Mouse (Mus musculus) midbrain, embryonic 12.5 days (tissue): ENCODE data around the gene Gm21981. TPM values are rescaled to one million over a fixed set of nuclear protein-coding genes. Genes with fewer than 3 reads are reported as not detected.
A peak's percentile ranks its signal among the peaks of the same experiment; 100 is the strongest.
"Not testable (repeated sequence)": the region's sequence is repeated elsewhere in the genome, so short reads cannot be mapped to it uniquely, and the experiment has no call there.

Source experiments
- ATAC-seq: fragments of 200-750 bp; cut with Nextera tagmentation; 2 replicates; pipeline ENCODE4 v1.8.0; 2017; ENCODE audit warnings: low read depth, moderate TSS enrichment, moderate library complexity; ENCODE audit not compliant: low FRiP score
- H3K27ac ChIP-seq: fragments of 300-500 bp; sonication (generic); replicated peaks from 2 replicates; pipeline ENCODE4 v1.5.1; 2016; ENCODE audit warnings: mild to moderate bottlenecking
- H3K27me3 ChIP-seq: fragments of 300-500 bp; sonication (generic); 2 replicates; pipeline ENCODE4 v1.6.1; 2016; ENCODE audit warnings: mild to moderate bottlenecking
- H3K36me3 ChIP-seq: fragments of 300-500 bp; sonication (generic); 2 replicates; pipeline ENCODE4 v1.6.1; 2016
- H3K4me1 ChIP-seq: fragments of 300-500 bp; sonication (generic); 2 replicates; pipeline ENCODE4 v1.6.1; 2016
- H3K4me2 ChIP-seq: fragments of 300-500 bp; sonication (generic); replicated peaks from 2 replicates; pipeline ENCODE4 v1.6.1; 2016; ENCODE audit warnings: mild to moderate bottlenecking, moderate library complexity
- H3K4me3 ChIP-seq: fragments of 300-500 bp; sonication (generic); 2 replicates; pipeline ENCODE4 v1.5.1; 2016; ENCODE audit warnings: mild to moderate bottlenecking
- H3K9ac ChIP-seq: fragments of 300-500 bp; sonication (generic); replicated peaks from 2 replicates; pipeline ENCODE4 v1.6.1; 2016; ENCODE audit warnings: mild to moderate bottlenecking, moderate library complexity
- H3K9me3 ChIP-seq: fragments of 300-500 bp; sonication (generic); 2 replicates; pipeline ENCODE4 v1.6.1; 2016; ENCODE audit warnings: mild to moderate bottlenecking
- WGBS: fragments of 180-500 bp; shearing (Covaris S2); methylation state at CpG from one replicate; pipeline ENCODE4 v1.1.7; 2016; 5-methylcytosine and 5-hydroxymethylcytosine counted together
- polyA plus RNA-seq: library from polyadenylated mRNA; unstranded; fragments of >200 nt; fragmentation: Nextera tagmentation; extraction: Ambion mirVana; gene quantifications from 2 replicates; pipeline ENCODE4 v1.2.1, GENCODE M21; 2016

Gene Gm21981
- polyA plus RNA-seq, 1 experiment from 2014 or later: 0.41 TPM

DNA sequence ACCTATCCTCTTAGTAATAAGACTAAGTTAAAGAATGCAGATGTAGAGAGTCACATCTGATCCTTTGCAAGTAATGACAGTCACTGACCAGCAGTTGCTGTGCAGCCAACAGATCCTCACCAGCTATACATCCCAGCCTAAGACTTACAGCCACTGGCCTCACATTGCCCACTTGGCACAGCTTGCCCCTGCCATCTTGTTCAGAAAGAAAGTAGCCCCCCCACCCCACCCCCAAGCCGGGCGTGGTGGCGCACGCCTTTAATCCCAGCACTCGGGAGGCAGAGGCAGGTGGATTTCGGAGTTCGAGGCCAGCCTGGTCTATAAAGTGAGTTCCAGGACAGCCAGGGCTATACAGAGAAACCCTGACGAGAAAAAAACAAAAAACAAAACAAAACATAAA lies 39.9 kb downstream of the Gm21981 start:
- H3K4me3 ChIP-seq, H3K4me2 ChIP-seq, H3K9ac ChIP-seq, H3K27ac ChIP-seq, H3K27me3 ChIP-seq, H3K9me3 ChIP-seq, ATAC-seq: not testable (repeated sequence)
- peaks cover 11% of the 10 kb centered on the region for H3K4me1 ChIP-seq
- 95% methylated on average over 8 of the region's 8 CpGs for WGBS
- H3K36me3 ChIP-seq: peaks cover 15% of the 10 kb centered on the region

DNA sequence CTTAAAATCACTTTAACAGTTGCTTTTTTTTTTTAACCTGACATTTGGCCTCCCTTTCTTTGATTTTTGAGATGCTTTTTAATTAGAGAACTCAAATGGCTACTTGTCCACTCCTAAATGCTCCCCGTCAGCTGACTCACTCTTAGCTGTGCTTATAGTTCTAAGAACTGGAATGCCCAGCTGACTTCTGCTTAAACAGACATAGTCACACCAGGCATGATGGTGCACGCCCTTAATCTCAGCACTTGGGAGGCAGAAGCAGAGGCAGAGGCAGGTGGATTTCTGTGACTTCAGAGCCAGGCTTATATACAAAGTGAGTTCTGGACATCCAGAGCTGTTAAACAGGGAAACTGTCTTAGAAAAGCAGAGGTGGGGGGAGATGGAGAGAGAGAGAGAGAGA lies 42.3 kb downstream of the Gm21981 start:
- Histone ChIP-seq H3K27ac (peak overlapping the region; percentile 60; the same call in 1 of the 2 replicates), H3K4me1 (peaks cover 22% of the 10 kb centered on the region), H3K9ac (no peak overlapping the region), H3K4me2 (no peak overlapping the region), H3K4me3 (no peak overlapping the region), H3K36me3 (peaks cover 12% of the 10 kb centered on the region), H3K9me3 (no peaks in the 10 kb centered on the region), H3K27me3 (no peaks in the 10 kb centered on the region)
- ATAC-seq: no peak
- WGBS: 54% methylated on average over 2 of the region's 2 CpGs

- H3K27me3 ChIP-seq: no peaks in the 10 kb centered on the region
- no peak overlapping the region for H3K9ac ChIP-seq
- no peak overlapping the region for H3K4me2 ChIP-seq
- H3K36me3 ChIP-seq: peaks cover 5% of the 10 kb centered on the region
- no peaks in the 10 kb centered on the region for H3K9me3 ChIP-seq
- 41% methylated on average over 4 of the region's 4 CpGs for WGBS
- H3K4me3 ChIP-seq: no peak overlapping the region
- H3K27ac ChIP-seq: peak overlapping the region; percentile 56; the same call in 1 of the 2 replicates
- peak; percentile 44 for ATAC-seq
- H3K4me1 ChIP-seq: peaks cover 22% of the 10 kb centered on the region
Observed at GRCm38 (mm10) chr17:47648966-47649365, 45.3 kb downstream of the Gm21981 start.

DNA sequence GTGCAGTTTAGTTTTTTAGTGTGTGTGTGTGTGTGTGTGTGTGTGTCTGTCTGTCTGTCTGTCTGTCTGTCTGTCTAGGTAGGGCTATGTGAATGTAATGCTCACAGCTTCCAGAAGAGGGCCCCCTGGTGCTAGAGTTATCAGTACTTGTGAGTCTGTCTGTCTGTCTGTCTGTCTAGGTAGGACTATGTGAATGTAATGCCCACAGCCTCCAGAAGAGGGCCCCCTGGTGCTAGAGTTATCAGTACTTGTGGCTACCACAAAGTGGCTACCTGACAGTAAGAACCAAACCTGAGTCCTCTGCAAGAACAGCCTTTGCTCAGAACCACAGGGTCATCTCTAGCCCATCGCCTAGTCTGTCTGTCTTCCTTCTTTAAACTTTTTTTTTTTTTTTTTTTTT lies 47.6 kb downstream of the Gm21981 start:
- no peaks in the 10 kb centered on the region for H3K9me3 ChIP-seq
- no peak overlapping the region for H3K4me3 ChIP-seq
- no peaks in the 10 kb centered on the region for H3K27me3 ChIP-seq
- H3K36me3 ChIP-seq: no peaks in the 10 kb centered on the region; the same call in 1 of the 2 replicates
- no peak overlapping the region for H3K27ac ChIP-seq
- WGBS: 85% methylated on average over 1 of the region's 1 CpGs
- ATAC-seq: no peak
- H3K4me2 ChIP-seq: no peak overlapping the region
- peaks cover 13% of the 10 kb centered on the region for H3K4me1 ChIP-seq
- H3K9ac ChIP-seq: no peak overlapping the region

DNA sequence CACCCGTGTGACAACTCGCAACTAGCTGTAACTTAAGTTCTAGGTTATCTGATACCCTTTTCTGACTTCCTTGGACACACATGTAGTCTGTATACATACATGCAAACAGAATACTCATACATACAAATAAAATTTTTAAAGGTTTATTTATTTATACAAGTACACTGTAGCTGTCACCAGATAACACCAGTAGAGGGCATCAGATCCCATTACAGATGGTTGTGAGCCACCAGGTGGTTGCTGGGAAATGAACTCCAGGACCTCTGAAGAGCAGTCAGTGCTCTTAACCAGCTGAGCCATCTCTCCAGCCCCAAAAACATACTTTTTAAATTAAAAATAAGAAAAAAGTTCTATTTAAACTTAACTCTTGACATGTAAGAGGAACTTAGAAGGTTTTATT lies 51.3 kb downstream of the Gm21981 start:
- Histone ChIP-seq H3K4me1 (0 out of 2 replicates have a peak, but pooled peaks cover under 1% of the 10 kb centered on the region), H3K9ac (no peak overlapping the region), H3K36me3 (no peaks in the 10 kb centered on the region), H3K4me2 (no peak overlapping the region), H3K9me3 (no peaks in the 10 kb centered on the region), H3K27me3 (no peaks in the 10 kb centered on the region), H3K4me3 (no peak overlapping the region), H3K27ac (no peak overlapping the region)
- ATAC-seq: no peak
- 89% methylated on average over 2 of the region's 2 CpGs for WGBS

Other genes with a start within 250 kb of the Gm21981 start
- gene Taf8, start 192.2 kb downstream of the Gm21981 start, polyA plus RNA-seq: 32.2 and 32.7 TPM in 2 replicates
- gene Ccnd3, start 189.4 kb downstream of the Gm21981 start, polyA plus RNA-seq: 127 and 145 TPM in 2 replicates
- gene Bysl, start 83.0 kb downstream of the Gm21981 start, polyA plus RNA-seq: 30.8 and 31.5 TPM in 2 replicates
- gene Med20, start 82.9 kb downstream of the Gm21981 start, polyA plus RNA-seq: 39.5 and 41.0 TPM in 2 replicates
- gene Gm20517, start 82.9 kb downstream of the Gm21981 start, polyA plus RNA-seq: 2.2 and 2.5 TPM in 2 replicates
- gene Usp49, start 63.8 kb downstream of the Gm21981 start, polyA plus RNA-seq: 10.5 and 11.9 TPM in 2 replicates
- gene Tomm6, start 6.1 kb downstream of the Gm21981 start, polyA plus RNA-seq: 337 and 352 TPM in 2 replicates
- gene Frs3, start 5.4 kb downstream of the Gm21981 start, polyA plus RNA-seq: 18.8 and 19.4 TPM in 2 replicates
- gene Prickle4, start 281 bp upstream of the Gm21981 start, polyA plus RNA-seq: 0.57 and 1.3 TPM in 2 replicates
- gene Pgc, start 32.4 kb upstream of the Gm21981 start, polyA plus RNA-seq: not detected in 2 replicates
- 3.0 and 3.1 TPM in 2 replicates for gene Tfeb, start 42.6 kb upstream of the Gm21981 start, polyA plus RNA-seq
- 7.6 and 11.7 TPM in 2 replicates for gene Mdfi, start 140.2 kb upstream of the Gm21981 start, polyA plus RNA-seq
- gene Foxp4, start 230.2 kb upstream of the Gm21981 start, polyA plus RNA-seq: 34.5 and 35.3 TPM in 2 replicates